Mouse (Mus musculus): ENCODE measurements around the gene Cd109. TPM values are rescaled to one million over a fixed set of nuclear protein-coding genes. Genes with fewer than 3 reads are reported as not detected.

Gene Cd109
- total and polyA plus RNA-seq, 3 experiments: not detected

GRCm38 (mm10) chr9:78702509-78703239, 87.3 kb downstream of the Cd109 start:
- no peaks in the 10 kb centered on the region for H3K79me2 ChIP-seq (ENCODE audit: control insufficient read depth, insufficient read depth, low read length, poor library complexity)
- H3K36me3 ChIP-seq (ENCODE audit: control insufficient read depth in 1 of 2, insufficient read depth in 2 of 2, low read length in 2 of 2): no peaks in the 10 kb centered on the region
- no peak for DNase-seq (ENCODE audit: low read depth, low spot score)
- TF ChIP-seq JUND (IDR thresholded peaks at IDR 0.05; ENCODE audit: low read depth, low read length) (no peak), MAZ (IDR thresholded peaks at IDR 0.05; ENCODE audit: low read depth, low read length) (no peak), E2F4 (IDR thresholded peaks at IDR 0.05; ENCODE audit: borderline replicate concordance, low read depth, low read length) (no peak), POLR2AphosphoS2 (IDR thresholded peaks at IDR 0.05; ENCODE audit: low read length) (no peak), SMC3 (IDR thresholded peaks at IDR 0.05; ENCODE audit: low read depth, low read length) (no peak), USF1 (IDR thresholded peaks at IDR 0.05; ENCODE audit: low read depth, low read length) (no peak), MYB (IDR thresholded peaks at IDR 0.05; ENCODE audit: low read depth, low read length) (no peak), CHD2 (IDR thresholded peaks at IDR 0.05; ENCODE audit: low read length) (no peak), NELFE (IDR thresholded peaks at IDR 0.05; ENCODE audit: low read depth, low read length) (no peak), MEF2A (IDR thresholded peaks at IDR 0.05; ENCODE audit: extremely low read depth, insufficient replicate concordance, low read depth, low read length, poor library complexity, severe bottlenecking) (no peak), ELF1 (IDR thresholded peaks at IDR 0.05; ENCODE audit: low read depth, low read length) (no peak), RAD21 (IDR thresholded peaks at IDR 0.05; ENCODE audit: low read depth, low read length) (no peak), TAL1 (IDR thresholded peaks at IDR 0.05; ENCODE audit: low read length) (no peak), ZKSCAN1 (IDR thresholded peaks at IDR 0.05; ENCODE audit: low read depth, low read length) (no peak), HCFC1 (IDR thresholded peaks at IDR 0.05; ENCODE audit: low read depth, low read length) (no peak), MAX (IDR thresholded peaks at IDR 0.05; ENCODE audit: low read length) (no peak), NRF1 (IDR thresholded peaks at IDR 0.05; ENCODE audit: insufficient read depth, low read depth, low read length, poor library complexity, severe bottlenecking) (no peak), EP300 (IDR thresholded peaks at IDR 0.05; ENCODE audit: low read depth in 1 of 2, low read length in 2 of 2) (no peak), SIN3A (IDR thresholded peaks at IDR 0.05; ENCODE audit: low read length) (no peak)
- H3K9me3 ChIP-seq (replicated peaks; ENCODE audit: insufficient read depth, low read length): no peaks in the 10 kb centered on the region
- no peak overlapping the region for H3K4me3 ChIP-seq (ENCODE audit: control insufficient read depth in 1 of 2, insufficient read depth in 1 of 2, low read depth in 2 of 2, low read length in 2 of 2)
- H3K27me3 ChIP-seq (ENCODE audit: control insufficient read depth in 1 of 2, insufficient read depth in 2 of 2, low read length in 2 of 2): peaks cover 6 to 9% of the 10 kb centered on the region in 2 experiments
- no peak overlapping the region for H3K27ac ChIP-seq (ENCODE audit: control insufficient read depth, low read depth, low read length)
- no peak overlapping the region for H3K9ac ChIP-seq (ENCODE audit: control insufficient read depth, low read depth, low read length, poor library complexity, severe bottlenecking)
- H3K4me1 ChIP-seq (ENCODE audit: control insufficient read depth in 1 of 2, insufficient read depth in 2 of 2, low read length in 2 of 2): no peaks in the 10 kb centered on the region
